Mouse (Mus musculus): ENCODE measurements around the gene Rapgef6. TPM values are rescaled to one million over a fixed set of nuclear protein-coding genes. Genes with fewer than 3 reads are reported as not detected.

The Rapgef6 gene
- polyA plus RNA-seq, 1 experiment from 2014 or later: 13.5 TPM

DNA sequence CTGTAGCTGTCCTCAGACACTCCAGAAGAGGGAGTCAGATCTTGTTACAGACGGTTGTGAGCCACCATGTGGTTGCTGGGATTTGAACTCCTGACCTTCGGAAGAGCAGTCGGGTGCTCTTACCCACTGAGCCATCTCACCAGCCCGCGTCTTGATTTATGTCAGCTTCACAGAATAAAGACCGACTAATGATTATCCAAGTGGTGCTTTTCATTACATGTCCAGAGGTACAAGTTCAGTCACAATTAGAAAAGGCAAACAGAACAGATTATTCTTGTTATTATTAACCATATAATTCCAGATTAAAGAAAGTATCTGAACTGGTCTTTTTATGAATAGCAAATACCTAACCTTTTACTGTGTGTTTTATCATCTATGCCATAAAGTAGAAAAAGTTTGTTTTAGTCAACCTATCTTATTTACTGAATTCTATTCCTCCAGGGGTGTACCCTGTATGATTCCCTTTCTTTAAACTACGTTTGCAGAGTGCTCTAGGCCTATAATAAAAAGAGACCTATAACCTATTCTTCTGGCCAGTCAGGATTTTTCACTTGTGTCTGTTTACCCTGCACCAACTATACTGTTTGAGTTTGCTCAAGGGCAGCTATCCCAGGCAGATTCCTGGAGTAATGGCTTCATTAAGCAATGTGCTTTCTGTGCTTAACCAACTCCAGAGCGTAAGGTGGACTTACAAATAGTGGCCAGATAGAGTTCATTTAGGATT, 151.1 kb downstream of the Rapgef6 start:
- TF ChIP-seq CTCF (IDR thresholded peaks at IDR 0.05; ENCODE audit: low read depth): no peak
- WGBS: 45% methylated on average over 8 of the region's 8 CpGs
- Histone ChIP-seq H3K36me3 (ENCODE audit: control insufficient read depth, insufficient read depth) (peaks cover 7% of the 10 kb centered on the region), H3K4me1 (replicated peaks; ENCODE audit: control insufficient read depth, insufficient read depth, low read length) (no peaks in the 10 kb centered on the region), H3K9me3 (ENCODE audit: control insufficient read depth) (no peaks in the 10 kb centered on the region), H3K27me3 (replicated peaks; ENCODE audit: control insufficient read depth, insufficient read depth, low read length) (no peaks in the 10 kb centered on the region), H3K4me2 (replicated peaks; ENCODE audit: low read depth) (no peak overlapping the region), H3K4me3 (ENCODE audit: low read depth, low read length) (no peak overlapping the region), H3K27ac (ENCODE audit: low read depth, low read length) (no peak overlapping the region), H3K9ac (ENCODE audit: low read depth, low read length) (no peak overlapping the region)
- ATAC-seq: no peak

DNA sequence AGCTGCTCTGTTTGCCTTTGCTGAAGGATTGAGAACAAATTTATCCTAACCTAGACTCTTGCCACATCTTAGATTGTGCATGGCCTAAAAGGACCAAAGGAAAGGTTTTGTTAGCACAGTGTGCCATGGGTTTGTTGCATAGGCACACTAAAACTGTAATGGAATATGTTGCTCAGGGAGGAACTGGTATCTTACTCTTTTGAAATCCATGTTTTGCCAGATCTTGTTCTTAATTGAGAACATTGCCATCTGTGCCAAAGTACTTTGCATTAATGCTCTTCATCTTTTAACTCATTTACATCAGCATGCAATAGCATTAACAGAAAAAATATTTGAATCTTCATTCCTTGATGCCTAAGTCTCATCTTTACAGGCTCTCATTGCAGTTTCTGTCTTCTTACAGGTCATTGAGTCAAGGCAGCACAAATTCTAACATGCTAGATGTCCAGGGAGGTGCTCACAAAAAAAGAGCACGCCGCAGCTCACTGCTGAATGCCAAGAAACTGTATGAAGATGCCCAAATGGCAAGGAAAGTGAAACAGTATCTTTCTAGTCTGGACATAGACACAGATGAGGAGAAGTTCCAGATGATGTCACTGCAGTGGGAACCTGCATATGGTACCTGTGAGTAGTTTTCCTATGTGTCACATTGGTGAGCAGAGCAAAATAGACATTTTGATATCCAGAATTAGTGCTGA, 153.3 kb downstream of the Rapgef6 start:
- H3K9ac ChIP-seq (ENCODE audit: low read depth, low read length): no peak overlapping the region
- H3K4me3 ChIP-seq (ENCODE audit: low read depth, low read length): no peak overlapping the region
- no peaks in the 10 kb centered on the region for H3K27me3 ChIP-seq (replicated peaks; ENCODE audit: control insufficient read depth, insufficient read depth, low read length)
- H3K27ac ChIP-seq (ENCODE audit: low read depth, low read length): no peak overlapping the region
- WGBS: 96% methylated on average over 2 of the region's 2 CpGs
- TF ChIP-seq CTCF (IDR thresholded peaks at IDR 0.05; ENCODE audit: low read depth): no peak
- no peak overlapping the region for H3K4me2 ChIP-seq (replicated peaks; ENCODE audit: low read depth)
- H3K4me1 ChIP-seq (replicated peaks; ENCODE audit: control insufficient read depth, insufficient read depth, low read length): no peaks in the 10 kb centered on the region
- peaks cover 21% of the 10 kb centered on the region for H3K36me3 ChIP-seq (ENCODE audit: control insufficient read depth, insufficient read depth)
- no peak for ATAC-seq
- no peaks in the 10 kb centered on the region for H3K9me3 ChIP-seq (ENCODE audit: control insufficient read depth)

DNA sequence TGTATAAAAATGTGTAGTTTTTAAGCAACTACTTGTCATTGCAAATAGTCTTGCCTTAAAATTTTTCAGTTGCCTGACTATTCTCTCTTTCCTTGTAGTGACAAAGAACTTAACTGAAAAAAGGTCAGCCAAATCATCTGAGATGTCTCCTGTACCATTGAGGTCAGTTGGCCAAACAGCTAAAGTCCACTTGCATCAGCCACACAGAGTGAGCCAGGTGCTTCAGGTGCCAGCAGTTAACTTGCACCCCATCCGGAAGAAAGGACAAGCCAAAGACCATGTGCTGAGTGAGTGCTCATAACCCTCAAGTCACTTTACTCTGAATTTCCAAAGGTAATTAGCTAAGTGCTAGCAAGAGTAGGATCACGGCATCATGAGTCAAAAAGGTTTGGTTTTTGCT, 156.5 kb downstream of the Rapgef6 start:
- Histone ChIP-seq H3K9ac (ENCODE audit: low read depth, low read length) (no peak overlapping the region), H3K9me3 (ENCODE audit: control insufficient read depth) (no peaks in the 10 kb centered on the region), H3K4me1 (replicated peaks; ENCODE audit: control insufficient read depth, insufficient read depth, low read length) (no peaks in the 10 kb centered on the region), H3K27ac (ENCODE audit: low read depth, low read length) (no peak overlapping the region), H3K36me3 (ENCODE audit: control insufficient read depth, insufficient read depth) (peaks cover 24% of the 10 kb centered on the region), H3K4me2 (replicated peaks; ENCODE audit: low read depth) (no peak overlapping the region), H3K27me3 (replicated peaks; ENCODE audit: control insufficient read depth, insufficient read depth, low read length) (no peaks in the 10 kb centered on the region), H3K4me3 (ENCODE audit: low read depth, low read length) (no peak overlapping the region)
- no peak for ATAC-seq
- 93% methylated on average over 2 of the region's 2 CpGs for WGBS
- TF ChIP-seq CTCF (IDR thresholded peaks at IDR 0.05; ENCODE audit: low read depth): no peak

DNA sequence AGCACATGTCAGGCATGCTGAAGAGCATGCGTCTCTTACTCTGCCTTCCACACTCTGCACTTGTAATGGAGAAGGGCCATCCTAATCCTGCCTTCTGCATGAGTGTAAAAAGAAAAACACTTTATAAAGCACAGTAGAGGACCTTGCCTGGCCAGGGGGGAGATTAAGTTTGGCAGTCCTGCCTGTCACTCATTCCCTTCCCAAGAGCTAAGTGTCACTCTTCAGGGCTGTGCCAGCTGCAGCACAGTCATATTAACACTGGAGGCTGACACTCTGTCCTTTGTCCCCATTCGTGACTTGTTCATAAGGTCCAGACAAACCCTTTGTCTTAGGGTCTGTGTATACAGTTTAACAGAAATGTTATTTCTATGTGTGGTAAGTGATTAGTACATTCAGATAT, 162.2 kb downstream of the Rapgef6 start:
- ATAC-seq: no peak
- Histone ChIP-seq H3K27me3 (replicated peaks; ENCODE audit: control insufficient read depth, insufficient read depth, low read length) (no peaks in the 10 kb centered on the region), H3K4me3 (ENCODE audit: low read depth, low read length) (no peak overlapping the region), H3K4me2 (replicated peaks; ENCODE audit: low read depth) (no peak overlapping the region), H3K36me3 (ENCODE audit: control insufficient read depth, insufficient read depth) (peaks cover 25% of the 10 kb centered on the region), H3K4me1 (replicated peaks; ENCODE audit: control insufficient read depth, insufficient read depth, low read length) (no peaks in the 10 kb centered on the region), H3K27ac (ENCODE audit: low read depth, low read length) (no peak overlapping the region), H3K9me3 (ENCODE audit: control insufficient read depth) (no peaks in the 10 kb centered on the region), H3K9ac (ENCODE audit: low read depth, low read length) (no peak overlapping the region)
- no peak for TF ChIP-seq CTCF (IDR thresholded peaks at IDR 0.05; ENCODE audit: low read depth)
- WGBS: 83% methylated on average over 2 of the region's 2 CpGs

DNA sequence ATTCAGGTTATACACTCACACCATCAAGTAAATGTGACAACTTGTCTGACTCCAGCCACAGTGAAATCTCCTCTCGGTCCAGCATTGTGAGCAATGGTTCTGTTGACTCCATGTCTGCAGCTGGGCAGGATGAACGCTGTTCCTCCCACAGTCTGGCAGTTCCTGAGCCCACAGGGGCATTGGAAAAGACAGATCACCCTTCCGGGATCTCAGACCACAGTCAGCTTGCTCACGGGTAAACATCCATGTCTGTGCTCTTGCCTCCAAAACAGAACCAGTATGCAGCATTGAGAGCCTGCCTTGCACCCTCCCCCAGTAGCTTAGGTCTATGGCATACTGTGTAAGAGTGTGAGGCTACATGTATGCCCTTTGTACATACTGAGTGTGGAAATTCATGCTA, 167.5 kb downstream of the Rapgef6 start:
- Histone ChIP-seq H3K9me3 (ENCODE audit: control insufficient read depth) (no peaks in the 10 kb centered on the region), H3K4me2 (replicated peaks; ENCODE audit: low read depth) (no peak overlapping the region), H3K27ac (ENCODE audit: low read depth, low read length) (no peak overlapping the region), H3K9ac (ENCODE audit: low read depth, low read length) (no peak overlapping the region), H3K36me3 (ENCODE audit: control insufficient read depth, insufficient read depth) (peaks cover 38% of the 10 kb centered on the region), H3K27me3 (replicated peaks; ENCODE audit: control insufficient read depth, insufficient read depth, low read length) (no peaks in the 10 kb centered on the region), H3K4me1 (replicated peaks; ENCODE audit: control insufficient read depth, insufficient read depth, low read length) (no peaks in the 10 kb centered on the region), H3K4me3 (ENCODE audit: low read depth, low read length) (no peak overlapping the region)
- no peak for ATAC-seq
- 81% methylated on average over 4 of the region's 4 CpGs for WGBS
- no peak for TF ChIP-seq CTCF (IDR thresholded peaks at IDR 0.05; ENCODE audit: low read depth)

DNA sequence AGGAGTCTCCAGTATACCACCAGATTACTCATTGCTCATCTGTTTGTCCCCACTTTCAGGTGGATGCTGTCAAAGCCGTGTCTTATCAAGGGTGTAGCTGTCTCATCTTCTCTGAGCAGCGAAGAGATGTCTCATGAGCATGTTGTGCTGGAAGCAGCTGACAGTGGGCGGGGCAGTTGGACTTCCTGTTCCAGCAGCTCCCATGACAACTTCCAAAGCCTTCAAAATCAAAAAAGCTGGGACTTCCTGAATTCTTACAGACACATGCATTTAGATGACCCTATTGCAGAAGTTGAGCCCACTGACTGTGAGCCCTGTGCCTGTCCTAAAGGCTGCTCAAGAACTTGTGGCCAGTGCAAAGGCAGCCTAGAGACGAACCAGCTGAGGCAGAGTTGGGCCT, 168.5 kb downstream of the Rapgef6 start:
- no peaks in the 10 kb centered on the region for H3K9me3 ChIP-seq (ENCODE audit: control insufficient read depth)
- no peak overlapping the region for H3K4me2 ChIP-seq (replicated peaks; ENCODE audit: low read depth)

More for the DNA sequence above, 168.5 kb downstream of the Rapgef6 start:
- no peak overlapping the region for H3K27ac ChIP-seq (ENCODE audit: low read depth, low read length)
- 66% methylated on average over 4 of the region's 4 CpGs for WGBS
- H3K36me3 ChIP-seq (ENCODE audit: control insufficient read depth, insufficient read depth): peaks cover 38% of the 10 kb centered on the region
- H3K27me3 ChIP-seq (replicated peaks; ENCODE audit: control insufficient read depth, insufficient read depth, low read length): no peaks in the 10 kb centered on the region
- no peak overlapping the region for H3K4me3 ChIP-seq (ENCODE audit: low read depth, low read length)
- H3K9ac ChIP-seq (ENCODE audit: low read depth, low read length): no peak overlapping the region
- H3K4me1 ChIP-seq (replicated peaks; ENCODE audit: control insufficient read depth, insufficient read depth, low read length): no peaks in the 10 kb centered on the region
- TF ChIP-seq CTCF (IDR thresholded peaks at IDR 0.05; ENCODE audit: low read depth): no peak
- no peak for ATAC-seq
